Mouse (Mus musculus) kidney, postnatal 36 days (tissue): ENCODE results near the gene Olfr988.
"Not testable (repeated sequence)": the region's sequence is repeated elsewhere in the genome, so short reads cannot be mapped to it uniquely, and the experiment has no call there.

Experiments
- DNase-seq, 2 experiments: peaks; one replicate each; pipeline ENCODE4 v3.0.0; 2021 to 2022; ENCODE audit warnings: mixed read lengths in 2 of 2

Olfr988 gene

DNA sequence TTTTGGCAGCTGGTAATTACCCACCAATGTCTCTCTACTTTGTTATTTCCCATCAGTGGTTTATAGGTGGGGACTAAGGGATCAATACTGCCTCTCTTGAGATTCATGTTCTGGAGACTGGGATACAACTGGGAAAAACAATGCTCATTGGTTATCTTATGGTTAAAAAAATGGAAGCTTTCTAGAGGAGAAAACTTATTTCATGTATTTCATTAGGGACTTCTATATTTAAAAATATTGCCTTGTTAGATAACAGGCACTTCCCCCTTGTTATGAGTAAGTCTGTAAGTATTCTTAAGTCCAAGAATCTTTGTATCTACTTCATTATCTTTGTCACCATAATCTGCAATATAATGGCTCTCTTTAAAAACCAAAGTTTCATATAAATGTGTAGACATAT, at the start of gene Olfr988:
TSS of gene Olfr988 (minus strand) at position 101 of the 400 bp plus-strand sequence.
- DNase-seq = not testable (repeated sequence)

DNA sequence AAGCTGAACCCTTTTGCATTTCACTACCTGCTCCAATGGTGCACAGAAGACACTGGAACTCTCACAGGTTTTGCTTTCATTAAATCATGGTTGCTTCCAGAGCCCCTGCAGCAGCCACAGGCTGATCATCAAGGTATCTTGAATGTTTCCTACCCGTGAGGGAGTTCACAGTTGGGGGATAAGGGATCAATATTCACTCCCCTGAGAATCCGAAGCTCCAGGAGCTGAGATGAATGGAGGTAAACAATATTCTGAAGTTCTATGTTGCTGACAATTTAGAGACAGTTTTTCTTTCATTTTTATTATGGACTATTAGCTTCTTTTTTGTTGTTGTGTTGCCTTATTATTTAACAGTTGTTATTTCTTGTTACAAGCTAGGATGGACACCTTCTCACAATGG, 46.3 kb upstream of the Olfr988 start, which contains the start of gene Olfr992:
TSS of gene Olfr992 (minus strand) at position 101 of the 400 bp plus-strand sequence.
- no peak for DNase-seq

DNA sequence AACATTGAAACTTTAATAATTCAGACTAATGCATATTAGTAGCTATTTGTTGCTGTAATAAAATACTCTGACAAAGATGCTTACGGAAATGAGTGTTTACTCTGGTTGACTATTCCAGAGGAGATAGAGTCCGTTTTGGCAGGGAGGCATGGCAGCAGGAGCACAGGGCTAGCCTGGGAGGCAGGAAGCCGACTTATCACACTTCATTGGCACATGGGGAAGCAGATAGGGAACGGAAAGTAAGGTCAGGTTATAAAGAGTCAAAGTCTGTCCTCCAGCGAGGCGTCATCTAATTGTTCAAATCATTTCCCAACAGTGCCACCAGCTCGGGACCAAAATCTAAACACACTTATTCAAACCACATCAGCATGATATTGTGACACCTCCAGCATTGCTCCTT, 23.1 kb downstream of the Olfr988 start:
- no peak for DNase-seq

DNA sequence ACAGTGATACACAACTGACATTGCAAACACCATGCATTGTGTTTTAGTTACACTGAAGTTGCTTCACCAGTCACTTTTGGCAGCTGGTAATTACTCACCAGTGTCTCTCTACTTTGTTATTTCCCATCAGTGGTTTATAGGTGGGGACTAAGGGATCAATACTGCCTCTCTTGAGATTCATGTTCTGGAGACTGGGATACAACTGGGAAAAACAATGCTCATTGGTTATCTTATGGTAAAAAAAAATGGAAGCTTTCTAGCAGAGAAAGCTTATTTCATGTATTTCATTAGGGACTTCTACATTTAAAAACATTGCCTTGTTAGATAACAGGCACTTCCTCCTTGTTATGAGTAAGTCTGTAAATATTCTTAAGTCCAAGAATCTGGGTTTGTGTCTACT, 23.8 kb downstream of the Olfr988 start, which contains the start of gene Olfr987:
TSS of gene Olfr987 (minus strand) at position 101 of the 400 bp plus-strand sequence.
- DNase-seq = not testable (repeated sequence)

DNA sequence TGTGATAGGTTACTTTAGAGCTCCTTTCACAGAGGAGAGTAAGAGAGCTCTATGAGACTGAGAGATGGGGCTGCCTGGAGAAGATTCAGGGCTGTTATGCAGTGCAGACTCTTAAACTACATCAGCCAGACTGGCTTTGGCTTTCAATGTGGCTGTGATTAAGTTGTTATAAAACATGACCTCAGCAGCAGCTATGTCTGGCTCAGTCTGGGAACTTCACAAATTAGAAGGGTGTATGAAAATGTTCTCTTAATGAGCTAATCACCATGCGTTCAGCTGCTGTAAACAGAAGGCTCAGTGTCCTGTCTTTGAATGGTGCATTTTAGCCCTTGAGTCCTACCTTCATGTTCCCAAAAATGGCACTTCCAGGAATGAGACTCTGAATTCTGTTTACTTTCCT, 43.9 kb downstream of the Olfr988 start:
- no peak for DNase-seq
